Mouse (Mus musculus): ENCODE data around the gene Mcf2.

Mcf2 gene

DNA sequence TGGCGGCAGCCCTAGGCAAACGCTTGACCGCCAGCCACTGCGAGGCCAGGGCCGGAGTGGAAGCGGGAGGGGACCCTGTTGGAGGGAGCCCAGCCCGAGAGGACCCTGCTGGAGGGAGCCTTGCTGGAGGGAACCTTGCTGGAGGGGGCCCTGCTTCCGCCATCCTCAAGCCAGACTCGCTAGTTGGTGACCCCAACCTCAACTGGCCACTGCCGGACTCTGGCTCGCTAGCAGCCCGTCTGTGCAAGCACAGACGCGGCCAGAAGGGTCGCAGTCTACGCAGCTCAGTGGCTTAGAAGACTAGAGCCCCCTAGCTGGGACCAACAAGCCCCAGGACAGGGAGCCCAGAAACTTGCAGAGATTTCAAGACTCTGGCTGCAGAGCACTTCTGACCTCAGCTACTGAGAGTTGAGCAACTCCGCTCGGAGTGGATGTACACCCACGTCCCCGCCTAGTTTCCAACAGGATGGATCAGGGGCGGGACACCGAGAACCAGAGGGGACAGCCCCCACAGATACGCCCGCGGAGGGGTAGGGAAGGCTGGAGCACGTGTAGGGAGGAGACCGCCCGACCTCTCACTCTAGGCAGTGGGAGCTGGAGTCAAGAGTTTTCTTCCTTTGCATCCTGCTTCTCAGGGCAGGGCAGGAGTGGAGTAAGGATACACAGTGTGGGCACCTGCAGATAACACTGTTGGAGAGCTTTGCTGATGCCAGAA is at the start of gene Mcf2:
Gene Mcf2, minus strand, starts transcription at position 346 of the 715 bp plus-strand sequence.
- in situ Hi-C loops (cut with MboI, MseI), result no loop called here

DNA sequence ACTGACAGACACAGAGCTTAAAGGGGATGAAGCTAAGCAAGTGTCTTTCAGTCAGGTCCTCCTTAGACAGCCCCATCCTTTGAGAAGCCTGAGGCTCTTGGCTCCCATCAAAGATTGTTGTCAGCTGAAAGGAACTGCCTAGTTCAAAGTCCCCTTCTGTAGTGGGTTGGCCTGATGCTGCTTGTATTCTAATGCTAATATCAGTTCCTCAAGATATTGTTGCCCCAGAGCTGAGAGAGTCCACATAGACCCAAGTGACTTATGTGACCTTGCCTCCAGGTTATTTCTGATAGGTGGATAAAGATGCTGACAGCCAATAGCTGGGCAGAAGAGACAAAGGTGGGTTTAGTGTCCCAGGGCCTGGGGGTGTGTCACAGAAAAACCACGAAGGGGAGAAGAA is 8.8 kb upstream of the Mcf2 start:
- in situ Hi-C loops (cut with MboI, MseI), result no loop called here

DNA sequence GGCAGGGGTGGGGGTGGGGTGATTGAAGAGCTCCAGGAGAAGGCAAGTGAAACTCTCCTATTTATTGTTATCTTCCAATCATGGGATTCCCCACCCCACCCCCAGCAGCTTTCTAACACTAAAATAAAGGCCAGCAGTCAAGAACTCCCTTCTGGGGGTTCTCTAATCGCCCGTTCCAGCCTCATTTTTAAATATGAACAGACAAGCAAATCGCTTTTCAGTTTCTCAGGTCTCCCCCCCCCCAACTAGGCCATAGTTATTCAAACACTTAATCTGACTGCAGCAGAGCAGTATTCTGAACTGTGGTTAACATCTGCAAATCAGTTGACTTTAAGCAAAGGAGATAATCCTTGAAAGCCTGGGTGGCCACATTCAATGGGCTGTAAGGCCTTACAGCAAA is 3.7 kb upstream of the Mcf2 start:
- in situ Hi-C loops (cut with MboI, MseI), result no loop called here

DNA sequence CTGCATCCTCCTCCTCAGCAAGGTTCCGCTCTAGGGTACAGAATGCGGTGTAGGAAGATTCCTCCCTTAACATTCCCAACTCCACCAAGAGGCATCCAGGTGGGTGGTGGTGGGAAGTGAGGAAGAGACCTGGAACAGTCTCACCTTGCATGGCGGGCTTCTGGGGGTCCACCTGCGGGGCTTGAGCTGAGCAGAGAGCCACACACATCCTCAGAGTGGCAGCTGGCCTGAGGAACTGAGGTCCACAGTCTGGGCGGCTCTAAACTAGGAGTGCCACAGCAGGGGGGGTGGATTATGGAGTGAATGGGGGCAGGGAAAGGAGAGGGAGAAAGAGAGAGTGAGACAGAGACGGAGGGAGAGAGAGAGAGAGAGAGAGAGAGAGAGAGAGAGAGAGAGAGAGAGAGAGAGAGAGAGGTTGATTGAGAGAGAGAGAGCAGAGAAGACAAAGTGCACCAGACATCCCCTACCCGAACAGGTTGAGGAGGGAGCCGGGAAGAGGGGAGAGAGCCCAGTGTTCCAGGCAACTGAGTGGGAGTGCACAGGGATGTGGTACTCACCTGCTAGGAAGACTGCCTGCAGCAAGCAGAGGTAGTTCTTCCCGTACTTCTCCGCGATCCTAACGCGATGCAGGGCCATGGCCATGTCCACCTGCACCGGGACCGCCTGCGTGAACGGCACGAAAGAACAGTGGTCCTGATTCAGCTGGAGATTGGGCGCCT is 705 bp downstream of the Mcf2 start:
- in situ Hi-C loops (cut with MboI, MseI), result no loop called here

DNA sequence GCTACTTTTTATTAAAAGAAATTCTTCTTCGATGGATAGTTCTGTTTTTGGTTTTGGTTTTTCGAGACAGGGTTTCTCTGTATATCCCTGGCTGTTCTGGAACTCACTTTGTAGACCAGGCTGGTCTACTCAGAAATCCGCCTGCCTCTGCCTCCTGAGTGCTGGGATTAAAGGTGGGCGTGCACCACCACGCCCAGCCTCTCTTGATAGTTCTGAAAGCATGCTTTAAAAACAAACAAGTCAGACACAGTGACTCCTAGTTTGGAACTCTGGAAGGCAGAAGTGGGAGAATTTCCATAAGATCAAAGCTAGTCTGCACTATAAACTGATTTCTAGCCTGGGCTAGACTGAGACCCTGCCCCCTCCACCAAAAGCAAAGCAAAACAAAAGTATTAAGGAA is 8.8 kb downstream of the Mcf2 start:
- in situ Hi-C loops (cut with MboI, MseI), result no loop called here

DNA sequence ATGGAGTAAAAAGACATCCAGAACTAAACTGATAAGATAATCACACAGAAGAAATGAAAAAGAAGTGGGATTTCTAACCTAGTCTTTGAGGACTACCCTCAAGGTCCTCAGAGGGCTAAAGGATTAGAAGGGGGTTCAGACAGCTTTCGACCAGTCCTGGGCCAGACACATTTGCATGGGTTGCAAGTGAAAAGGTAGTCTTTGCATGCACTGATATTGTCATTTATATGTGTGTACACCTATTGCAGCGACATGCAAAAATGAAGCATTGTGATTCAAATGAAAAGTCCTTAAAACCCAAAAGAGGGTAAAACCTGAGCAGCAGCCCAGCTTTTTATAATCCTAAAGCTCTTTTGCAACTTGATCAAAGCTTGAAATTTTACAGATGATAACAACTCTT is 9.4 kb downstream of the Mcf2 start:
- in situ Hi-C loops (cut with MboI, MseI), result no loop called here

DNA sequence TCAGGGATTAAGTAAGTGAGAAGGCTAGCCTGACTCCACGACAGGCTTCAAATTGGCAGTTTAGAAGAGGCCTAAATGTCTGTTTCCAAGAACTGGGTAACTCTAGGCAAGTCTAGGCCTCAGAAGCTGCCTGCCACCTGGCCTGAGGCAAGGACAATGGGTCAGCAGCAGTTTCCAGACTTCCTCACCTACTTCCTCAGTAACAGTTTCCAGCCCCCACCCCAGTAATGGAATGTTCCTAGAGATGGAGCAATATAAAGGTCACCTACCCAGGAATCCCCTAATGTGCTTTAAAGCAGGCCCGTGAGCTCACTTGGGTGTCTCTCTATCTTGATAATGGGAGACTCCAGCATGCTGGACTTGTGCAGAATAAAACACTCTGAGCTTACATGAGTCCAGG is 10.1 kb downstream of the Mcf2 start:
- in situ Hi-C loops (cut with MboI, MseI), result no loop called here

DNA sequence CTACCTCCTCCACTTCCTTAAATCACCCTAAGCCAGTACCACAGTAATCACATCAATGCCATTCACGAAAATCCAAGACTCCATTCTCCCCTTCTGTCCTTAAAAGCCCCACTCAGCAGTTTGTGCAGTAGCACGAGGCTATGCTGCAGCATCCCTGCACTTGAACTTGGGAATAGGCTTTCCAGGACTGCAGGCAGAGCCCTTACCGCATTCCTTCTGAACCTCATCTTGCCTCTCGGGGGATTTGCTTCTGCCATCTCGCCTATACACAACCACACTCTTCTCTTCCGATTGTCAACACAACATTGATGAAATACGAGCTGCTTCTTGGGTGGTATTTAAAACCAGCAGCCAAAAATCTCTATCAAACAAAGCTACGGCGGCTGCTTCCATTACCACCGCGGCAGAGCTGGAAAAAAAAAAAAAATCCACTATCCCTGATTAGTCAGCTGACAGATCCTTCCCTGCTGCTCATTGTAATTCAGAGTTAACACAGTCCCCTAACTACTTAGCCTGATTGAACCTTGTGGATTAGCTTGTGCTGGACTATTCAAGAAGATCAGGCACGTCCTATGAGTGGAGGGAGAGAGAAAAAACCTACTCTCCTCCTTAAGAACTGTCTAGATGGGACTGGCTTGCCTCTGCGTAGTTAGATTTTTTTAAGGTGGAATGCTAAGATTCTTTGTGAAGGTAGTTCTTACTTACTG is 31.5 kb downstream of the Mcf2 start:
- in situ Hi-C loops (cut with MboI, MseI), result no loop called here

DNA sequence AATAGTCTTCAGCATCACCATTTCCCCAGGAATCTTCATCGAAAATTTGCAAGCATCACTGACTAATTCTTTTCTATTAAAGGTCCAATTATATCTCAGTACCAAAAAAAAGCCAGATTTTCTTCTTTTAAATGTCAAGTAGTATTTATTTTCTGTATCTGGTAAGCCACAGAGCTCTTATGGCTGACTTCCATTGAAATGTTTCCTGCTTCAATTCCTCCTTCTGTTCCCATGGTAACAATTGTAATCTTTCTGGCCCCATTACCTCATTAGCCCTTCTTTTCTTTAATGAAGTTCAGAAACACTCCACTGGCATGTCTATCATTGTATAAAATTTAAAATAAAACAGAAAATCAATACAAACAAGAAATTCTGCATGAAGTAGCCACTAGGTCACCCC is 103.5 kb downstream of the Mcf2 start:
- in situ Hi-C loops (cut with MboI, MseI), result no loop called here

DNA sequence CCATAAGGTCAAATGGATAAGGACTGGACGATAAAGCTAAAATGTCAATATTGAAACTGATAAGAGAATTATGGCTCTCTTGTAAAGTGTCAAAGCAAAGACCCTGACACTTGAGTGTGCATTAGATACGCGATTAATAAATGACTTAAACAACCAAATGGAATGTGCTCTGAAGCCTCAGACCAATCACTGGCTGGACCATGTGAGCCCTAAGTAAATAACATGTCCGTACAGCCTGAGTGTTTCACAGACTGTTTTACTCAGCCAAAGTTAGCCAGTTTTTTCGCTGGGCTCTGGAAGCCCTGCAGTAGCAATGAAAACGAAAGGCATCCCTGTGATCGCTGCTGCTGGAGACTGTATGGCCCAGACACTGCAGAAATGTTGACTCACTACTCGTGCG is 123.7 kb downstream of the Mcf2 start:
- in situ Hi-C loops (cut with MboI, MseI), result no loop called here

DNA sequence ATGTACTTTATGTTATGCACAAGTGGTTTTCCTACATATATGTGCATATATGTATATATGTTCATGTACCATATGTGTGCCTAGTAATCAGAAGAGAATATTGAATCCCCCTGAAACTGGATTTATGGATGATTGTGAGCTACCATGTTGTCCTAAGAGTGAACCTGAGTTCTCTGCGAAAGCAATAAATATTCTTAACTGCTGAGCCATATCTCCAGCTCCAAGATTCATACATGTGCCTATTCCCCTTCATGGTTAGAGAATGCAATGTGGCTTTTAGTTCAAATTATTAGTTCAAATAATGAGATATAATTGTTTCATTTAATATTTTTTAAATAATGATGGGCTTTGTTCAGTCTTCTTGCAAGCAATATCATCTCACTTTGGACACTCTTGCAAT is 124.1 kb downstream of the Mcf2 start:
- in situ Hi-C loops (cut with MboI, MseI), result no loop called here

DNA sequence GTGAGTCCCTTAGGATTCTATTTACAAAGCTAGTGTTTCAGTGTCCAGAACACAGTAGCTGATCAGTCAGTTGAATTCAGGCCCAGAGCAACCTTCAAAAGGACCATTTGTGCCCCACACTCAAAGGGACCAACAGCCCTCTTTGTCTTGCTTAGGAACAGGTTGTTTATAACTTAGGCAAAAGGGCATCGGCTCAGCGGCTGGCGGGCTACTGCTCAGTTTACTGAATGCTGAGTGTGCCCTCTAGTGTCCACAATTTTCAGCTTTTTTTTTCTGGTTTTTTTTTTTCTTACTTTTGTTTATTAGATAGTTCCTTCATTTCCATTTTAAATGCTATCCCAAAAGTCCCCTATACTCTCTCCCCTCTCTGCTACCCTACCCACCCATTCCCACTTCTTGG is 152.2 kb downstream of the Mcf2 start:
- in situ Hi-C loops (cut with MboI, MseI), result no loop called here

DNA sequence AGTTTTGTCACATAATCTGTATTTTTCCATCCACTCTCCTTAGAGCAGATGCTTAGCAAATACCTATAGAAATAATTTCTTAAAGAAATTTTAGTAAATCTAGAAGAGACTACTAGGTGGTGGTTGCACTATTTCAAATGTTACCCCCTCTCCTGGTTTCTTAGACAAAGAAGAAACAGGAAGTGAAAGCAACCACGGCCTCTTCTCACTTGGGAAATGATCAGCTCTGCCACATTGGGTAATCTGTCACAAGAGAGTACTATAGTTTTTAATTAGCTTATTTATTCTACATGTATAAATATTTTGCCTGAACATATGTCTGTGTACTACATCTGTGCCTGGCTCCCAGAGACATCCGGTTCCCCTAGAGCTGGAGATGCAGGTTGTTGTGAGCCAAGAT is 157.3 kb downstream of the Mcf2 start:
- in situ Hi-C loops (cut with MboI, MseI), result no loop called here

DNA sequence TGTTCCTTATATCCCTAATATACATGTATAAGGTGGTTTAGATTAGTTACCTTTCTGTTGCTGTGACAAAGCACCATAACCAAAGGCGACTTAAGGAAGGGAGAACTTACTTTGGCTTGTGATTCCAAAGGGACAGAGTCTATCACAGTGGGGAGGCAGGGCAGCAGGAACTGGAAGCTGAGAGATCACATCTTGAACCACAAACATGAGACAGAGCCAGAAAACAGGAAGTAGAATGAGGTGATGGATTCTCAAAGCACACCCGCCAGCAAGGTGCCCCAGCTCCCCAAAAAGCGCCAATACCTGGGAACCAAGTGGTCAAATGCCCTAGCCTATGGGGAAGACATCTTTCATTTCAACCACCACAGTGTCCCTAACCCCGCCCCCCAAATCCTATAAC is 157.9 kb downstream of the Mcf2 start:
- in situ Hi-C loops (cut with MboI, MseI), result no loop called here

DNA sequence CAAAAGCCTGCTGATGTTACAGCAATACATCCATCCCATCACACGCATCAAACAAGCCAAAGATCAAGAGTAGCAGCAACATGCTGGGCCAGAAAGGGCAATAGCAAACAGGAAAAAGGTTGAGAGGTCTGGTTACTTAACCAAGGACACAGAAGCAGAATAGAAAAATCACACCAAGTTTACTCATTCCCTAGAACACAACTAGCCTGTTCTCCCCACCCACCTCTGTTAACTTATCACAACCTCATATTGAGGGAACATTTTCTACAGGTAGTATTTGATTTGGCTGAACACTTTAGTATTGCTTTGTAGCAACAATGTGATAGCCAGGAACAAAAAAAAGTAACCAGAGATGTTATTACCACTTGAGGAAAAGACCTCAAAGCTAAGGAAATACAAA is 164.3 kb downstream of the Mcf2 start:
- in situ Hi-C loops (cut with MboI, MseI), result loop anchor here in 1 of 2 experiments (5.0 to 10.0 kb wide), 2 partner anchors 448 to 1030 kb away; no protein-coding TSS in a partner anchor

DNA sequence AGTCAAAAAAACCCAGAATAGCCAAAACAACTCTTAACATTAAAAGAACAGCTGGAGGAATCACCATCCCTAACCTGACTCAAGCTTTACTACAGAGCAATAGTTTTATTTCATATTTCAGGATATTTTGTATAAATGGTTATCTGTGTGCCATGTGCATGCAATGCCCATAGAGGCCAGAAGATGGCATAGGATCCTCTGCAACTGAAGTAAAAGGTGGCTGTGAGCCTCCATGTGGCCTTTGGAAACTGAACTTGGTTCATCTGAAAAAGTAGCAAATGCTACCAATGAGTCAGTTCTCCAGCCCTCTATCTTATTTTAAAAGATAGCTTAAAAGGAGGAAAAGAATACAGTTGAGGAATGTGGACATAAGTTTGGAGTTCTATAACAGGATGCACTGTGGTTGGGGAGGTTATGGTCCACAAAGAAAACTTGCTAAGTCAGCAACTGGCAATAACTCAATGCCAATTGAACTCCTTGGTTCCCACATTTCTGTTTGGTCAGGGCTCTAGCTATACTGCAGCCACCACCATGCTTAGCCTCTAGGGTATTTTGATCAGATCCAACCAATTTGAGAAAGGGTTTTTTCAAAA is 165.7 kb downstream of the Mcf2 start:
- in situ Hi-C loops (cut with MboI, MseI), result loop anchor here in 1 of 2 experiments (5.0 to 10.0 kb wide), 2 partner anchors 449 to 1032 kb away; no protein-coding TSS in a partner anchor

Data from T-helper 17 cell (primary cell).